Mouse (Mus musculus) CH12.LX (cell line): ENCODE data around the gene Dpysl5. TPM values are rescaled to one million over a fixed set of nuclear protein-coding genes. Genes with fewer than 3 reads are reported as not detected.
A peak's percentile ranks its signal among the peaks of the same experiment; 100 is the strongest.

Experiments
- DNase-seq: peaks from one replicate; pipeline ENCODE4 v3.0.0-alpha.2; 2013; ENCODE audit errors: extremely low read depth
- H3K27ac ChIP-seq: 2 replicates; pipeline ENCODE4 v1.5.1; 2012; ENCODE audit warnings: low read depth, mild to moderate bottlenecking, control low read depth, moderate library complexity; ENCODE audit not compliant: insufficient read depth
- H3K27me3 ChIP-seq: replicated peaks from 2 replicates; pipeline ENCODE3; 2012; ENCODE audit warnings: inconsistent platforms
- H3K36me3 ChIP-seq, 2 experiments: replicated peaks in 1 of 2; 2 replicates each; pipeline versions ENCODE3 to v1.6.1; 2012; ENCODE audit warnings: inconsistent platforms in 1 of 2, low read length in 1 of 2, mild to moderate bottlenecking in 1 of 2, mixed read lengths in 1 of 2, moderate library complexity in 1 of 2; ENCODE audit not compliant: control insufficient read depth in 1 of 2, insufficient read depth in 1 of 2
- H3K4me1 ChIP-seq, 2 experiments: 2 replicates each; pipeline ENCODE4 v1.6.1; 2012; ENCODE audit warnings: inconsistent platforms in 1 of 2, moderate library complexity in 1 of 2; ENCODE audit not compliant: insufficient read depth in 2 of 2, control insufficient read depth in 1 of 2
- H3K4me2 ChIP-seq: 2 replicates; pipeline ENCODE4 v1.6.1; 2012; ENCODE audit warnings: low read depth, mild to moderate bottlenecking, control low read depth; ENCODE audit not compliant: poor library complexity, insufficient read depth, severe bottlenecking
- H3K4me3 ChIP-seq, 3 experiments: fragments of 150-350 bp in 1 of 3; sonication (generic) in 1 of 3; replicated peaks in 1 of 3; 2 replicates each; pipeline versions ENCODE3 to v1.5.1; 2011 to 2012; ENCODE audit warnings: low read depth in 2 of 3, low read length in 2 of 3, mild to moderate bottlenecking in 2 of 3, moderate library complexity in 2 of 3, control low read depth in 1 of 3, improper control_type of control experiment in 1 of 3, inconsistent platforms in 1 of 3, mixed read lengths in 1 of 3; ENCODE audit not compliant: poor library complexity in 1 of 3
- H3K79me2 ChIP-seq: replicated peaks from 2 replicates; pipeline ENCODE4 v1.6.1; 2012; ENCODE audit warnings: mild to moderate bottlenecking, moderate library complexity; ENCODE audit not compliant: control insufficient read depth, poor library complexity, insufficient read depth, severe bottlenecking; ENCODE audit errors: extremely low read depth
- H3K9ac ChIP-seq: 2 replicates; pipeline ENCODE4 v1.6.1; 2012; ENCODE audit warnings: low read depth, mild to moderate bottlenecking, control low read depth, moderate library complexity; ENCODE audit not compliant: insufficient read depth
- H3K9me3 ChIP-seq: replicated peaks from 2 replicates; pipeline ENCODE3; 2012; ENCODE audit warnings: low read length, inconsistent platforms, mixed read lengths
- BHLHE40 ChIP-seq: IDR thresholded peaks from 2 replicates; pipeline ENCODE4 v1.6.1; 2011; ENCODE audit warnings: mild to moderate bottlenecking, low read depth, low read length, improper control_type of control experiment
- CHD1 ChIP-seq: IDR thresholded peaks from 2 replicates; pipeline ENCODE4 v1.6.1; 2012; ENCODE audit warnings: low read depth, low read length, improper control_type of control experiment, inconsistent platforms
- CHD2 ChIP-seq: IDR thresholded peaks from 2 replicates; pipeline ENCODE4 v1.6.1; 2011; ENCODE audit warnings: low read length, improper control_type of control experiment
- E2F4 ChIP-seq: IDR thresholded peaks from 2 replicates; pipeline ENCODE4 v1.6.1; 2011; ENCODE audit warnings: low read depth, low read length, improper control_type of control experiment; ENCODE audit not compliant: insufficient replicate concordance
- ELF1 ChIP-seq: IDR thresholded peaks from 2 replicates; pipeline ENCODE4 v1.6.1; 2014; ENCODE audit warnings: low read depth, mild to moderate bottlenecking, inconsistent platforms, low read length, improper control_type of control experiment
- GABPA ChIP-seq: IDR thresholded peaks from 2 replicates; pipeline ENCODE4 v1.6.1; 2012; ENCODE audit warnings: low read depth, low read length, improper control_type of control experiment, inconsistent platforms; ENCODE audit not compliant: insufficient replicate concordance
- HCFC1 ChIP-seq: IDR thresholded peaks from 2 replicates; pipeline ENCODE4 v1.6.1; 2012; ENCODE audit warnings: low read depth, mild to moderate bottlenecking, inconsistent platforms, low read length, improper control_type of control experiment
- IRF4 ChIP-seq: IDR thresholded peaks from 2 replicates; pipeline ENCODE4 v1.6.1; 2014; ENCODE audit warnings: low read depth, mild to moderate bottlenecking, inconsistent platforms, low read length, improper control_type of control experiment
- JUN ChIP-seq: IDR thresholded peaks from 2 replicates; pipeline ENCODE4 v1.6.1; 2011; ENCODE audit warnings: low read depth, mild to moderate bottlenecking, low read length, improper control_type of control experiment, moderate library complexity; ENCODE audit not compliant: insufficient read depth
- KAT2A ChIP-seq: IDR thresholded peaks from 2 replicates; pipeline ENCODE4 v1.6.1; 2012; ENCODE audit warnings: low read length, improper control_type of control experiment, inconsistent platforms; ENCODE audit not compliant: insufficient replicate concordance
- MAFK ChIP-seq: IDR thresholded peaks from 2 replicates; pipeline ENCODE4 v1.6.1; 2011; ENCODE audit warnings: low read length, improper control_type of control experiment; ENCODE audit not compliant: insufficient replicate concordance
- MEF2A ChIP-seq: IDR thresholded peaks from 2 replicates; pipeline ENCODE4 v1.6.1; 2014; ENCODE audit warnings: low read depth, mild to moderate bottlenecking, inconsistent platforms, low read length, improper control_type of control experiment, borderline replicate concordance
- MYC ChIP-seq: IDR thresholded peaks from 2 replicates; pipeline ENCODE4 v1.6.1; 2011; ENCODE audit warnings: low read depth, mild to moderate bottlenecking, improper control_type of control experiment, low read length
- NELFE ChIP-seq: IDR thresholded peaks from 2 replicates; pipeline ENCODE4 v1.6.1; 2011; ENCODE audit warnings: low read depth, low read length, improper control_type of control experiment
- NRF1 ChIP-seq: IDR thresholded peaks from 2 replicates; pipeline ENCODE4 v1.6.1; 2014; ENCODE audit warnings: low read depth, mild to moderate bottlenecking, inconsistent platforms, low read length, improper control_type of control experiment, moderate library complexity
- PAX5 ChIP-seq: IDR thresholded peaks from 2 replicates; pipeline ENCODE4 v1.6.1; 2012; ENCODE audit warnings: low read length, inconsistent platforms, mixed read lengths
- POLR2AphosphoS2 ChIP-seq: IDR thresholded peaks from 2 replicates; pipeline ENCODE4 v1.6.1; 2011; ENCODE audit warnings: low read depth, low read length, improper control_type of control experiment
- RAD21 ChIP-seq: IDR thresholded peaks from 2 replicates; pipeline ENCODE4 v1.6.1; 2011; ENCODE audit warnings: low read depth, mild to moderate bottlenecking, low read length, improper control_type of control experiment, moderate library complexity
- RCOR1 ChIP-seq: conservative IDR thresholded peaks from 2 replicates; pipeline ENCODE4 v1.6.1; 2012; ENCODE audit warnings: low read depth, mild to moderate bottlenecking, inconsistent platforms, low read length, improper control_type of control experiment
- SIN3A ChIP-seq: IDR thresholded peaks from 2 replicates; pipeline ENCODE4 v1.6.1; 2012; ENCODE audit warnings: low read length, improper control_type of control experiment, inconsistent platforms
- TBP ChIP-seq: conservative IDR thresholded peaks from 2 replicates; pipeline ENCODE4 v1.6.1; 2011; ENCODE audit warnings: low read depth, low read length, improper control_type of control experiment
- TCF12 ChIP-seq: IDR thresholded peaks from 2 replicates; pipeline ENCODE4 v1.6.1; 2014; ENCODE audit warnings: low read depth, mild to moderate bottlenecking, inconsistent platforms, low read length, improper control_type of control experiment
- UBTF ChIP-seq: IDR thresholded peaks from 2 replicates; pipeline ENCODE4 v1.6.1; 2012; ENCODE audit warnings: low read depth, mild to moderate bottlenecking, inconsistent platforms, low read length, improper control_type of control experiment, moderate library complexity
- USF1 ChIP-seq: IDR thresholded peaks from 2 replicates; pipeline ENCODE4 v1.6.1; 2014; ENCODE audit warnings: low read depth, mild to moderate bottlenecking, inconsistent platforms, low read length, improper control_type of control experiment
- USF2 ChIP-seq: conservative IDR thresholded peaks from 2 replicates; pipeline ENCODE4 v1.6.1; 2011; ENCODE audit warnings: low read depth, low read length, improper control_type of control experiment
- ZC3H11A ChIP-seq: IDR thresholded peaks from 2 replicates; pipeline ENCODE4 v1.6.1; 2012; ENCODE audit warnings: low read depth, mild to moderate bottlenecking, inconsistent platforms, low read length, improper control_type of control experiment
- ZKSCAN1 ChIP-seq: IDR thresholded peaks from 2 replicates; pipeline ENCODE4 v1.6.1; 2012; ENCODE audit warnings: low read depth, inconsistent platforms, low read length, improper control_type of control experiment, borderline replicate concordance
- ZNF384 ChIP-seq: IDR thresholded peaks from 2 replicates; pipeline ENCODE4 v1.6.1; 2012; ENCODE audit warnings: low read depth, low read length, improper control_type of control experiment, inconsistent platforms
- dilution Hi-C: fragments of 300-500 bp; cut with MboI; formaldehyde crosslinking; loops from 2 replicates; pipeline ENCODE4 v1.14.3; 2020; ENCODE audit warnings: low sequenced_read_pairs; ENCODE audit not compliant: extremely low pct_unique_long_range_greater_than_20kb, extremely low pct_ligation_motif_present
- in situ Hi-C: fragments of 300-500 bp; cut with MboI; formaldehyde crosslinking; loops from 3 replicates; pipeline ENCODE4 v1.14.3; 2019; ENCODE audit warnings: low sequenced_read_pairs, low pct_ligation_motif_present, low pct_unique_long_range_greater_than_20kb, mixed read lengths
- polyA plus RNA-seq: library from polyadenylated mRNA; unstranded; fragments of >175 nt; gene quantifications from 2 replicates; pipeline ENCODE4 v1.2.1, GENCODE M21; 2012; ENCODE audit warnings: low read depth; ENCODE audit not compliant: insufficient read length
- total RNA-seq, 2 experiments: library from RNA; depleted of rRNA; stranded (reverse); fragments of 300-350 nt in 1 of 2; fragments of >200 nt in 1 of 2; gene quantifications; 2 replicates each; pipeline ENCODE4 v1.2.3; 2012 to 2014

Gene Dpysl5
- total and polyA plus RNA-seq, 3 experiments: 0.21 TPM; not detected in 2

DNA sequence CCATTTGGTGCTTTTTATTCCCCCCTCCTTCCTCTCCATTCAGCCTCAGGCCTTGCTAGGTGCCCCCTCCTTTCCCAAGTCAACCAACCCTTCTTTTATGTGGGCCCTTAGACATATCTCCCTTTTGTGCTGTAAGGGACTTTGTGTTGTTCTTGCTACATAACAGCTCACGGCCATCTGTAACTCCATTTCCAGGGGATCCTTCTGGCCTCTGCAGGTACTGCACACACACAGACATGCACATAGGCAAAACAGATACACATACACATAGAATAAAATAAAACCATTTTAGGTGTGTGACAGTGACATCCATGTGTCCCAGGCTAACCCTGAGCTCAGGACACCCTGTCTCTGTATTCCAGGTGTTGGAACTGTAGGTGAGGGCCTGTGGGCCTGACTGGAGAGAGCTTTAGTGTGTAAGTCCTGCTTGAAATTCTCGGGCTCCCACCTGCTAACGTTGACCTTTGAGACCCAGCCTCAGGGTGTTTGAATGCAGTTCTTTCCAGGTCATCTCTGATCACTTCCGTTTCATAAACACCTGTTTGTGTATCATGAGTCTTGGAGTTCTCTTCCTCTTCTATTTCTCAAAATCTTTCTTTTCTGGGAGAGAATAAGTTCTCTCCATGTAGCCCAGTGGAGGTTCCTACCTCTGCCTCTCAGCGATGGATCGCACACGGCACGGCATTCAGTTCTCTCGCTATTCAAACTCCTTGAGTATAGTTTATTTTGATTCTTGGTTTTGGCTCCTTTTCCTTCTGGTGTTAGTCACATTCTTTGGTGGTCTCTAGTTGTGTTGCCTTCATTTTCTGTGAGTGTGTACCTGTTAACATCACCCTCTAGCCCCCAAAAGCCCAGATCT lies 42.5 kb upstream of the Dpysl5 start:
- Histone ChIP-seq H3K4me3 (peak overlapping the region in 1 of 3 experiments; percentile 89), H3K27me3 (no peaks in the 10 kb centered on the region), H3K27ac (no peak overlapping the region), H3K9me3 (no peaks in the 10 kb centered on the region), H3K4me2 (no peak overlapping the region; the same call in 1 of the 2 replicates), H3K9ac (no peak overlapping the region), H3K36me3 (peaks cover 38 to 54% of the 10 kb centered on the region in 2 experiments), H3K79me2 (peaks cover 32% of the 10 kb centered on the region), H3K4me1 (peaks cover 7 to 27% of the 10 kb centered on the region in 2 experiments)
- dilution Hi-C loops: no loop called here
- DNase-seq: no peak
- TF ChIP-seq RAD21: no peak
- no peak for TF ChIP-seq NELFE
- TF ChIP-seq MAFK: no peak
- TF ChIP-seq BHLHE40: no peak
- TF ChIP-seq ZC3H11A: no peak
- no peak for TF ChIP-seq POLR2AphosphoS2
- no peak for TF ChIP-seq UBTF
- TF ChIP-seq TBP: no peak
- TF ChIP-seq E2F4: no peak
- TF ChIP-seq MEF2A: no peak
- no peak for TF ChIP-seq GABPA
- TF ChIP-seq ZKSCAN1: no peak
- in situ Hi-C loops: no loop called here

- no peaks in the 10 kb centered on the region for H3K27me3 ChIP-seq
- no peaks in the 10 kb centered on the region for H3K9me3 ChIP-seq
- no peak overlapping the region for H3K4me2 ChIP-seq
- dilution Hi-C loops (no loop called here), in situ Hi-C loops (no loop called here)
- H3K36me3 ChIP-seq: peaks cover 41 to 60% of the 10 kb centered on the region in 2 experiments
- no peak overlapping the region for H3K9ac ChIP-seq
- TF ChIP-seq CHD2: no peak
- no peak for TF ChIP-seq ZNF384
- no peak for TF ChIP-seq NRF1
- no peak for TF ChIP-seq RCOR1
- no peak for TF ChIP-seq MAFK
- no peak for TF ChIP-seq KAT2A
- TF ChIP-seq MYC: no peak
- TF ChIP-seq TCF12: no peak
- no peak for TF ChIP-seq PAX5
- no peak for TF ChIP-seq IRF4
- TF ChIP-seq SIN3A: no peak
- no peak for TF ChIP-seq ELF1
- TF ChIP-seq ZKSCAN1: no peak
- no peak for TF ChIP-seq USF2
- no peak for TF ChIP-seq NELFE
- TF ChIP-seq HCFC1: no peak
- TF ChIP-seq USF1: no peak
- no peak for TF ChIP-seq CHD1
- TF ChIP-seq UBTF: no peak
- TF ChIP-seq JUN: no peak
- H3K79me2 ChIP-seq: peaks cover 32% of the 10 kb centered on the region
- H3K4me3 ChIP-seq: no peak overlapping the region
- no peak for DNase-seq
- H3K27ac ChIP-seq: no peak overlapping the region
- H3K4me1 ChIP-seq: peaks cover 7 to 27% of the 10 kb centered on the region in 2 experiments
These were observed 41.9 kb upstream of the Dpysl5 start for GRCm38 (mm10) chr5:30669496-30669830.
